Mouse (Mus musculus): ENCODE data around the gene Rpl36a.

DNA sequence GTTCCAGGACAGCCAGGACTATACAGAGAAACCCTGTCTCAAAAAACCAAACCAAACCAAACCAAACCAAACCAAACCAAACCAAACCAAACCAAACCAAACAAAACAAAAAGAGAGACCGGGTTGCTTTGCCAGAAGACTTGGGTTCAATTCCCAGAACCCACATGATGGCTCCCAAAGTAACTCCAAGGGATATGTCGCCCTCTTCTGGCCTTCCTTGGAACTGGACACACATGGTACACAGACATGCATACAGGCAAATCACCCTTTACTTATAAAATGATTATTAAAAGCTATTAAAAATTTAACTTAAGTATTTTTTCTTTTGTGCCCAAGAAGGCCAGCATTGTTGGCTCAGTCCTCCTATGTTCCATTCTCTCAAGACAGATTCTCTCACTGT is 28.9 kb downstream of the Rpl36a start:
- TF ChIP-seq TAL1 (IDR thresholded peaks at IDR 0.05; ENCODE audit: low read length) (no peak), GATA1 (IDR thresholded peaks at IDR 0.05; ENCODE audit: low read length) (no peak)
